Mouse (Mus musculus) kidney, adult 2 months (tissue): ENCODE measurements around the gene Tshz2. TPM values are rescaled to one million over a fixed set of nuclear protein-coding genes. Genes with fewer than 3 reads are reported as not detected.
"Not testable (repeated sequence)": the region's sequence is repeated elsewhere in the genome, so short reads cannot be mapped to it uniquely, and the experiment has no call there.

ENCODE experiments used
- DNase-seq: peaks from one replicate; pipeline ENCODE4 v3.0.0; 2021
- H3K27ac ChIP-seq: fragments of 200-500 bp; 2 replicates; pipeline ENCODE4 v1.5.1; 2012; ENCODE audit warnings: low read depth, low read length, control low read depth, inconsistent platforms; ENCODE audit not compliant: insufficient read depth
- H3K27me3 ChIP-seq: fragments of 200-500 bp; replicated peaks from 2 replicates; pipeline ENCODE4 v1.6.1; 2012; ENCODE audit warnings: mild to moderate bottlenecking, moderate library complexity, low read length, inconsistent platforms; ENCODE audit not compliant: control insufficient read depth, insufficient read depth
- H3K36me3 ChIP-seq: fragments of 200-500 bp; 2 replicates; pipeline ENCODE4 v1.6.1; 2012; ENCODE audit warnings: mild to moderate bottlenecking, moderate library complexity, low read length, inconsistent platforms; ENCODE audit not compliant: control insufficient read depth, insufficient read depth
- H3K4me1 ChIP-seq: fragments of 200-500 bp; 2 replicates; pipeline ENCODE4 v1.6.1; 2011; ENCODE audit warnings: low read length; ENCODE audit not compliant: control insufficient read depth, insufficient read depth
- H3K4me3 ChIP-seq: fragments of 200-500 bp; 2 replicates; pipeline ENCODE4 v1.5.1; 2011; ENCODE audit warnings: mild to moderate bottlenecking, low read depth, low read length, control low read depth; ENCODE audit not compliant: insufficient read depth
- CTCF ChIP-seq: fragments of 200-500 bp; conservative IDR thresholded peaks from 2 replicates; pipeline ENCODE4 v1.5.1; 2011; ENCODE audit warnings: low read depth, mild to moderate bottlenecking, control low read depth, low read length, moderate library complexity, mixed read lengths; ENCODE audit not compliant: insufficient read depth, insufficient read length
- POLR2A ChIP-seq: fragments of 200-500 bp; IDR thresholded peaks from one replicate; pipeline ENCODE4 v1.6.1; 2011; ENCODE audit warnings: low read depth, low read length, control low read depth
- WGBS: fragments of 180-500 bp; shearing (Covaris S2); methylation state at CpG from one replicate; pipeline ENCODE4 v1.1.7; 2018; 5-methylcytosine and 5-hydroxymethylcytosine counted together
- polyA plus RNA-seq: library from polyadenylated mRNA; depleted of rRNA; stranded (reverse); fragments of >200 nt; gene quantifications from 2 replicates; pipeline ENCODE4 v1.2.3, GENCODE M21; 2012

The Tshz2 gene
- polyA plus RNA-seq, 1 experiment, result 17.6 TPM

DNA sequence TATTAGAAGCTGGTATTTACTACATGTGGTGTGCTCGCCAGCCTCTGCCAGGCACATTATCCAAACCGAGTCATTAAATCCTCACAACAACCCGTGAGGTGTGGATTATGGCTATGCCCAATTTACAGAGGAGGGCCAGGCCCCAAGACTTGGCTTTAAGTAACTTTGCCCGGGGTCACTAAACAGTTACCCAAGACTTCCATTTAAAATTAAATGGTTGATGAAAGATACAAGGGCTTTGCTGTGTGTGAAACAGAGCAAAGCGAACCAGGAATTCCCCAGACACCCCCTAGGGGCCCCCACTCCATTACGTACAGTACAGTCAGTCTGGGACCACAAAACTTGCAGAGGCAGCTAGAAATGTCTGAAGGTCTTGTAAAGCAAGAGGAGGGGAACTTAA, 210.7 kb downstream of the Tshz2 start:
- Histone ChIP-seq H3K27me3 (no peaks in the 10 kb centered on the region), H3K27ac (no peak overlapping the region), H3K4me3 (no peak overlapping the region)

DNA sequence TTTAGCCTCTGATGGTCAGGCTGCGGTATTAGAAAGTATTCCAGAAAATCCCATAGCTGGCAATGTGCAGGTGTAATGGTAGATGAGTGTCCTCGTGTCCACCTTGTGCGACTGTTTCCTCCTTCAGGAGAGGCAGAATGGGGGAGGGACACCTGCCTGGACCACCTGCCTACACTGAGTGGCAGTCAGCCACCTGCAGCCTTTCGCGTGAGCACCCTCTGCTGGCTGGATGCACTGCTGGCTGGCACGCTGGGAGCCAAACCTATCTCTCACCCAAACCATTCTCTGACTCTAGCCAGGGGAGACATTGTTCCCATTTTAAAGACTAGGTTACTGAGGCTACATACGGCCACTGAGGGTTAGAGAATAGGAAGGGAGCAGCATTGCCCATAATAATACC, 216.3 kb downstream of the Tshz2 start:
- peak; percentile 30 for DNase-seq
- Histone ChIP-seq H3K36me3 (no peaks in the 10 kb centered on the region), H3K27ac (no peak overlapping the region)

More for the DNA sequence above, 210.7 kb downstream of the Tshz2 start:
- Histone ChIP-seq H3K36me3 (no peaks in the 10 kb centered on the region), H3K4me1 (no peaks in the 10 kb centered on the region)
- no peak for DNase-seq
- WGBS, result 57% methylated on average over 6 of the region's 6 CpGs
- no peak for TF ChIP-seq CTCF
- TF ChIP-seq POLR2A, result no peak

GRCm38 (mm10) chr2:169849541-169849940, 216.7 kb downstream of the Tshz2 start:
- Histone ChIP-seq H3K27ac (no peak overlapping the region), H3K36me3 (no peaks in the 10 kb centered on the region), H3K27me3 (no peaks in the 10 kb centered on the region), H3K4me3 (no peak overlapping the region), H3K4me1 (no peaks in the 10 kb centered on the region)
- DNase-seq, result no peak
- TF ChIP-seq CTCF, result no peak
- TF ChIP-seq POLR2A, result no peak
- 92% methylated on average over 3 of the region's 3 CpGs for WGBS

More for the DNA sequence above, 216.3 kb downstream of the Tshz2 start:
- TF ChIP-seq CTCF (peak; percentile 77), POLR2A (no peak)
- Histone ChIP-seq H3K4me1 (no peaks in the 10 kb centered on the region), H3K4me3 (no peak overlapping the region), H3K27me3 (no peaks in the 10 kb centered on the region)
- 48% methylated on average over 7 of the region's 7 CpGs for WGBS

- WGBS, result 78% methylated on average over 5 of the region's 5 CpGs
- TF ChIP-seq CTCF (no peak), POLR2A (no peak)
- Histone ChIP-seq H3K4me1 (no peaks in the 10 kb centered on the region), H3K4me3 (no peak overlapping the region), H3K27ac (no peak overlapping the region), H3K36me3 (no peaks in the 10 kb centered on the region), H3K27me3 (no peaks in the 10 kb centered on the region)
- no peak for DNase-seq
These were observed 218.8 kb downstream of the Tshz2 start for GRCm38 (mm10) chr2:169851606-169852005.

DNA sequence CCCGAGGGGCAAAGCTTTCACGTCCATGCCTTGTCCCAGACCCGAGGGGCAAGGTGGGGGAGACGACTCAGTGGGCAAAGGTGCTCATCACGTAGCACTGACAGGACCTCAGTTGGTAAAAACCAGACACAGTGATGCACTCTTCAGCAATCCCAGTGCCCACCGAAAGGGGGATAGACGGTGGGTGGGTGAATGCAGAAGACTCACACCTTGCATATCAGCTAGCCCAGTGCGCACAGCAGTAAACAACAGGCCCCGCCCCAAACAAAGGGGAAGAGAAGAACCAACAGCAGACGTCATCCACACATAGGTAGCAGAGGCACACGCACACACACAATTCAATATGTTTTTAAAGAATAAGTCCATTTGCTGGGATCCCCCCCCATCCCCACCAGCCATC, 221.7 kb downstream of the Tshz2 start:
- TF ChIP-seq POLR2A (no peak), CTCF (no peak)
- Histone ChIP-seq H3K27ac (no peak overlapping the region), H3K27me3 (no peaks in the 10 kb centered on the region), H3K4me3 (no peak overlapping the region), H3K4me1 (no peaks in the 10 kb centered on the region), H3K36me3 (no peaks in the 10 kb centered on the region)
- no peak for DNase-seq
- 86% methylated on average over 11 of the region's 11 CpGs for WGBS

- not testable (repeated sequence) for H3K36me3 ChIP-seq, H3K4me1 ChIP-seq, H3K27me3 ChIP-seq, H3K27ac ChIP-seq, H3K4me3 ChIP-seq, DNase-seq
These were observed 224.2 kb downstream of the Tshz2 start for GRCm38 (mm10) chr2:169857041-169857440.

- no peaks in the 10 kb centered on the region for H3K27me3 ChIP-seq
- H3K4me1 ChIP-seq, result no peaks in the 10 kb centered on the region
- no peak for DNase-seq
- WGBS, result 69% methylated on average over 4 of the region's 4 CpGs
- no peak for TF ChIP-seq CTCF
- TF ChIP-seq POLR2A, result no peak
- no peak overlapping the region for H3K4me3 ChIP-seq
- no peaks in the 10 kb centered on the region for H3K36me3 ChIP-seq
- no peak overlapping the region for H3K27ac ChIP-seq
These were observed 226.5 kb downstream of the Tshz2 start for GRCm38 (mm10) chr2:169859078-169859855.

DNA sequence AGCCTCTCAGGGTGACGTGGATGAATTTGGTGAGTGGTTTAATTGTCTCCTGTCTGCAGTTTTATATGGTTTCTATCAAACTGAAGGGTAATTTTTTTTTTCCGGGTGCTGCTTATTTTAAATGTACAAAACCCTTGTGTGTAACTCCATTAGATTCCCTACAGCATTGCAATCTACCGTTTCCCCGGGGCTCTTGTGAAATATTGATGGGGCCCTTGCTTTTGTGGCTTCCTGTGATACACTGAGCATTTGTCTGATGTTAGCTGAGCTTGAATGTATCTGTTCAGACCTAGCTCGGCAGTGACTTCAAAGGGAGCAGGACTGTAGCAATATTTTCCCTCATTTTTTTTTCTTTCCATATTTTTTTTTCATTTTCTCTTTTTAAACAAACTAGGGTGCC, 228.1 kb downstream of the Tshz2 start:
- no peak for TF ChIP-seq CTCF
- no peak for TF ChIP-seq POLR2A
- Histone ChIP-seq H3K36me3 (no peaks in the 10 kb centered on the region), H3K4me3 (no peak overlapping the region), H3K4me1 (no peaks in the 10 kb centered on the region), H3K27ac (no peak overlapping the region), H3K27me3 (no peaks in the 10 kb centered on the region)
- 69% methylated on average over 5 of the region's 5 CpGs for WGBS
- DNase-seq, result no peak
